Mouse (Mus musculus): ENCODE results near the gene Olfr328.
A peak's percentile ranks its signal among the peaks of the same experiment; 100 is the strongest.
"Not testable (repeated sequence)": the region's sequence is repeated elsewhere in the genome, so short reads cannot be mapped to it uniquely, and the experiment has no call there.

Gene Olfr328

GRCm38 (mm10) chr11:58555536-58555935 is at the start of gene Olfr328:
Olfr328 (minus strand) TSS chr11:58555636.
- DNase-seq (ENCODE audit: low read depth, low spot score), result no peak

DNA sequence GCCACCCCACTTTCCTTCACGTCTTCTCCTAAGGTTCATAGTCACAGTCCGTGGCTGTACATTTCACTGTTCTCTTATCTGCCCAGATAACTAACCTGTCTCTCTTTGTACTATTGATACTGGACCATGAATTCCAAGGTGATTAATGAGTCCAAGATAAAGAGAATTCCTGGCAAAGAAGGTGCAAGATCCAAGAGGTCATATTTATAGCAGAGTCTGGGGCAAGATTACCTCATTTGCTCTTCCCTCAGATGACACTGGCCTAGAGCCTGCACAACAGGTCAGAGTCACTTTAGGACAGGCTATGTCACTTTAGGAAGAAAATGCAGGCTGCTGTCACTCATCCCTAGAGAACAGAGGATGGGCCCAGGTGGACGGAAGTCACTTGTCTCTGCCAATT is 49.8 kb upstream of the Olfr328 start:
- no peak for DNase-seq (ENCODE audit: low read depth, low spot score)

GRCm38 (mm10) chr11:58604688-58605087 is 49.3 kb upstream of the Olfr328 start:
- DNase-seq (ENCODE audit: low read depth, low spot score), result no peak

- peak; percentile 37 for DNase-seq (ENCODE audit: low read depth, low spot score)
These were observed 47.5 kb upstream of the Olfr328 start for GRCm38 (mm10) chr11:58602800-58603560.

- no peak for DNase-seq (ENCODE audit: low read depth, low spot score)
These were observed 46.6 kb upstream of the Olfr328 start for GRCm38 (mm10) chr11:58602062-58602461.

GRCm38 (mm10) chr11:58597837-58598236 is 42.4 kb upstream of the Olfr328 start:
- DNase-seq (ENCODE audit: low read depth, low spot score), result no peak

- no peak for DNase-seq (ENCODE audit: low read depth, low spot score)
These were observed 39.4 kb upstream of the Olfr328 start, which contains the start of gene Olfr324 for GRCm38 (mm10) chr11:58594814-58595213. Olfr324 (plus strand) TSS chr11:58595114.

- DNase-seq (ENCODE audit: low read depth, low spot score), result no peak
These were observed 33.3 kb upstream of the Olfr328 start for GRCm38 (mm10) chr11:58588620-58589250.

DNA sequence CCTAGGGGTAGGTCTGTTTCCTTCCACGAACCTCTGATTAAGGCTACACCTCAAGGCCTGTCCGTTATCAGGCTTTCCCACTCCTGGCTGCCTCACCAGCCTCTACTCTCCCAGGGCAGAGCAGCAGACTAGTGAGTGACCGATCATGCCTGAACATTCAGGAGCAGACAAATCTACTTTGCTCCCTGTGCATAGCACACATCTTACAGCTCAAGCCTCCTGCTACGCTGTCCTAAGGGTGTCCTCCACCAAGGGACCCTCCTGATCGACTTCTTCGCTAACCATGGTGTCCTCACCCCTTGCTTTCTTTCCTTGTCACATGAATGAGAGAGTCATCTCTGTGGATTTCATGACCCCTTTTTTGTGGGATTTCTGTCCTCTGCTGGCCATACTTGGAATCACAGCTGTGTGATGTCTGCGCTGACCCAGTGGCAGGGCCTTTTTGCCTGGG is 32.5 kb upstream of the Olfr328 start:
- DNase-seq (ENCODE audit: low read depth, low spot score), result peak; percentile 35

DNA sequence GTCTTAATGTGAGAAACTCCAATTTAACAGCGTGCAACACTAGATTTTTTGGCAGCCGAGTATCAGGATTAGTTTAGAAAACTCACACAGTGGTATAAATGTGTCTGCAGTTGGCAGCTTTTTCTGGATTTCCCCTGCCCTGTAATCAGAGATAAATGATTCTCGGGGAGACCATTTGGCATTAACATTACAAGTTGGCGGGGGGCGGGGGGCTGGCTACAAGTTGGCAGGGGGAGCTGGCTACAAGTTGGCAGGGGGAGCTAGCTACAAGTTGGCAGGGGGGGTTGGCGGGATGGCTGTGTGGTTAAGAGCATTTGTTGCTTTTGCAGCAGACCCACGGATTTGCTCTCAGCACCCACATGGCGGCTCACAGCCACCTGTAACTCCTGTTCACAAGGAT is 23.2 kb upstream of the Olfr328 start:
- no peak for DNase-seq (ENCODE audit: low read depth, low spot score)

- no peak for DNase-seq (ENCODE audit: low read depth, low spot score)
These were observed 22.0 kb upstream of the Olfr328 start, which contains the start of gene Olfr325 for GRCm38 (mm10) chr11:58577430-58577829. Olfr325 (plus strand) TSS chr11:58577730.

- DNase-seq (ENCODE audit: low read depth, low spot score), result no peak
These were observed 15.0 kb upstream of the Olfr328 start, which contains the start of gene Olfr224 for GRCm38 (mm10) chr11:58570405-58570804. Olfr224 (minus strand) TSS chr11:58570553.

DNA sequence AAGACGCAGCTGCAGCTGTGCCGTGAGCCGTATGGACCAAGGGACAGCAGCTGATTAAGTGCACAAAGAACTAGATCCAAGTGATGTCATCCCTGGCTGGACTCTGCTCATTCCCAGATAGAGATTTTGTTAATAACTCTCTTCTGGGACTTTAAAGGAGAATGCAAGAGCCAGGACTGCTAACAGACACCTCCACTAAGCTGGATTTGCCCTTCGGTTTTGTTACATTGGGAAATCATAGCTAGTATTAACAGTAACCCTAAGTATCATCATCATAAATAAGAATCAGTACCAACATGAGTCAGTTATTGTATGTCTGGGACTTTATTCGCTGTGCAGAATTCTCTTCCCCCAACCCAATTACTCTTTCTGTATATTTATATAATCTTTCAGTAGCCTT is 9.1 kb downstream of the Olfr328 start, which contains the start of gene Olfr329-ps:
Gene Olfr329-ps, minus strand, starts transcription at position 101 of the 400 bp plus-strand sequence.
- no peak for DNase-seq (ENCODE audit: low read depth, low spot score)

DNA sequence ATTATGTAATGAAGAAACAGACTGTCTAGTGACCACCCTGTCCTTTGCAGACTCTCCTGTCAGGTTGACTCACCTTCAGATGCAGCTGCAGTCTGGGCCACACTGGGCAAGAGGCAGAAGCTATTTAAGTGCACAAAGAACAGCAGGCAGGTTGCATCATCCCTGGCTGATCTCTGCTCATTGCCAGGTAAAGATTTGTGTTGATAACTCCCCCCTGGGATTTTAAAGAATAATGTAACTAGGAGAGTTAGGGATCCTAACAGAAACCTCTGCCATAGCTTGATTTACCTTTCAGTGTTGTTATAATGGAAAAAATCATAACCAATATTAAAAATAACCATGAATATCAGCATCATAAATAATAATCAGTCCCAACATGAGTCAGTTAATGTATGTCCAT is 20.7 kb downstream of the Olfr328 start, which contains the start of gene Olfr330:
Gene Olfr330, minus strand, starts transcription at position 101 of the 400 bp plus-strand sequence.
- DNase-seq (ENCODE audit: low read depth, low spot score), result not testable (repeated sequence)

DNA sequence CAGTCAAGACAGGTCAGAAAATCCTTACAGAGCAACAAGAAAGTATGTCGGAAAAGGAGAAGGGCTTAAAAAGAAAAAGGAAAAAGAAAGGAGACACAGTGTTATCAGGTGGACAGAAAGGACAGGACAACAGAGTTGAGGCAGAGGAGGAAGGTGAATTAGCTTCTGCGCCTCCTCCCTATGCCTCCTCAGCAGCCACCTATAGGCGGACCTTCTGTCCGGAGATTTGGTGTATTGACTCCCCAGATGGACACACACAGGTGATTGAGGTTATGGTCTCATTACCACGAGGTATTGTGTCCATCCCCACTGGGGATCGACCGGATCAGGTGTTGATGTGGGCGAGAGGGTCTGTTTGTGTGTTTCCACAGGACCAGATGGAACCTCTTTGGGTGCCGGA is 35.7 kb downstream of the Olfr328 start:
- not testable (repeated sequence) for DNase-seq (ENCODE audit: low read depth, low spot score)

- not testable (repeated sequence) for DNase-seq (ENCODE audit: low read depth, low spot score)
These were observed 36.5 kb downstream of the Olfr328 start for GRCm38 (mm10) chr11:58518916-58519315.

DNA sequence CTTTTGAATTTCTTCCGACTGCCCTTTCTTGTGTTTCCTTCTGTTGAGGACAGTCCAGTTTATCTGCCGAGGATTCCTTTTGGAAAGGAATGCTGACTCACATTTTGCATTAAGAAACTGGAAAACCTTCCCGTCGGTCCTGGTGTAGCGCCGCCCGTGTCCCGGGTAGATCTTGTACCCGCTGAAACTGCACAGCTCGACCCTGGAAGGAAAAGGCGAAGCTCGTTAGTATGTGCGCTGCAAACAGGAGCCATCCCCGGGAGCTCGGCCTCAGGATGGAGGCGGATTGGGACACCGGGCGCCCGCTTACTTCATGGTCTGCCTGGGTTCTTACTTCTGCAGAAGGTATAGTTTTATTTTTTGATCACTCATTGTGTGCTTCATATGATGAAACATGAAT is 46.4 kb downstream of the Olfr328 start:
- DNase-seq (ENCODE audit: low read depth, low spot score), result not testable (repeated sequence)

DNA sequence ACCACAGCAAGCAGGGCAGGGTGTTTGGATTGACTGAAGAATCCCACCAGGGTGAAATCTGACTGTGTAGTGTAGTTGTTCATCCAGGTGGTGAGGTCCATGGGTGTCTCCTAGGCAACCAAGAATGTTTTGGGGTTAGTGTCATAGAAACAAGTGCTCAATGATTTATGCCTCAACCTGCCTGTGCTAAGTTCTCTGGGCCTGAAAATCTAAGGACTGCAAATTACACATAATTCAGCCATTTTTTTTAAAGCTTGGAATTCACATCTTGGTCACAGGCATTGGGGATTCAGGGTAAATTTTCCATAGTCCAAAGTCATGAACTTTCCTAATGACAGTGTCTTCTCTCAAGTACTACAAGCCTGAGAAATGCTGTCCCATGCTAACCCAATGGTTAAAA is 53.0 kb downstream of the Olfr328 start, which contains the start of gene Olfr331:
Gene Olfr331, minus strand, starts transcription at position 101 of the 400 bp plus-strand sequence.
- not testable (repeated sequence) for DNase-seq (ENCODE audit: low read depth, low spot score)
